Mouse (Mus musculus) hindbrain, postnatal 0 days (tissue): ENCODE data around the gene Psmb11. TPM values are rescaled to one million over a fixed set of nuclear protein-coding genes. Genes with fewer than 3 reads are reported as not detected.
"Not testable (repeated sequence)": the region's sequence is repeated elsewhere in the genome, so short reads cannot be mapped to it uniquely, and the experiment has no call there.

Experiments used
- ATAC-seq: fragments of 200-750 bp; cut with Nextera tagmentation; 2 replicates; pipeline ENCODE4 v1.8.0; 2017; ENCODE audit warnings: mild to moderate bottlenecking, moderate TSS enrichment, moderate library complexity
- DNase-seq: peaks from one replicate; pipeline ENCODE4 v3.0.0-alpha.2; 2015; ENCODE audit warnings: low spot score
- H3K27ac ChIP-seq: fragments of 300-500 bp; sonication (generic); 2 replicates; pipeline ENCODE4 v1.5.1; 2014; ENCODE audit warnings: mild to moderate bottlenecking
- H3K27me3 ChIP-seq: fragments of 300-500 bp; sonication (generic); 2 replicates; pipeline ENCODE4 v1.6.1; 2014; ENCODE audit warnings: low read length, mixed read lengths; ENCODE audit not compliant: insufficient read depth
- H3K36me3 ChIP-seq: fragments of 300-500 bp; sonication (generic); 2 replicates; pipeline ENCODE4 v1.6.1; 2014; ENCODE audit warnings: low read length, mixed read lengths; ENCODE audit not compliant: insufficient read depth
- H3K4me1 ChIP-seq: fragments of 300-500 bp; sonication (generic); 2 replicates; pipeline ENCODE4 v1.6.1; 2014; ENCODE audit warnings: antibody characterized with exemption, low read length, mixed read lengths; ENCODE audit not compliant: insufficient read depth
- H3K4me2 ChIP-seq: fragments of 300-500 bp; sonication (generic); 2 replicates; pipeline ENCODE4 v1.6.1; 2014; ENCODE audit warnings: low read depth, mild to moderate bottlenecking, low read length, moderate library complexity, mixed read lengths
- H3K4me3 ChIP-seq: fragments of 300-500 bp; sonication (generic); 2 replicates; pipeline ENCODE4 v1.5.1; 2014; ENCODE audit warnings: low read length
- H3K9ac ChIP-seq: fragments of 300-500 bp; sonication (generic); replicated peaks from 2 replicates; pipeline ENCODE4 v1.6.1; 2014; ENCODE audit warnings: mild to moderate bottlenecking, low read length, moderate library complexity, mixed read lengths
- H3K9me3 ChIP-seq: fragments of 300-500 bp; sonication (generic); 2 replicates; pipeline ENCODE4 v1.6.1; 2016; ENCODE audit warnings: low read length, mixed read lengths
- CTCF ChIP-seq: IDR thresholded peaks from 2 replicates; pipeline ENCODE4 v1.5.1; 2016; ENCODE audit warnings: antibody characterized with exemption, control low read depth, low read depth
- WGBS: fragments of 180-500 bp; shearing (Covaris S2); extraction: QIAGEN DNeasy Blood & Tissue Kit; methylation state at CpG from one replicate; pipeline ENCODE4 v1.1.7; 2014; 5-methylcytosine and 5-hydroxymethylcytosine counted together
- polyA plus RNA-seq: library from polyadenylated mRNA; unstranded; fragments of >200 nt; fragmentation: Nextera tagmentation; extraction: Ambion mirVana; gene quantifications from 2 replicates; pipeline ENCODE4 v1.2.1, GENCODE M21; 2015
- total RNA-seq: library from RNA; depleted of rRNA; stranded (reverse); fragments of >200 nt; gene quantifications from 2 replicates; pipeline ENCODE4 v1.2.3, GENCODE M21; 2014

Psmb11 gene
- total and polyA plus RNA-seq, 2 experiments from 2014 or later, result 0.05 to 0.21 TPM

- Histone ChIP-seq H3K4me2 (peak overlapping the region; percentile 53), H3K4me3 (peak overlapping the region; percentile 57), H3K9me3 (no peaks in the 10 kb centered on the region), H3K4me1 (no peaks in the 10 kb centered on the region), H3K36me3 (no peaks in the 10 kb centered on the region), H3K27me3 (no peaks in the 10 kb centered on the region), H3K27ac (peak overlapping the region; percentile 93), H3K9ac (peak overlapping the region; percentile 67)
- DNase-seq (peak; percentile 99), ATAC-seq (peak; percentile 99)
- WGBS, result under 1% methylated on average over 46 of the region's 46 CpGs
- TF ChIP-seq CTCF, result peak; percentile 32; the same call in 1 of the 2 replicates
Measured at GRCm38 (mm10) chr14:54603038-54603654, 18.1 kb upstream of the Psmb11 start.

- no peaks in the 10 kb centered on the region for H3K36me3 ChIP-seq
- no peak overlapping the region; the same call in 1 of the 2 replicates for H3K9ac ChIP-seq
- no peaks in the 10 kb centered on the region for H3K9me3 ChIP-seq
- no peaks in the 10 kb centered on the region for H3K4me1 ChIP-seq
- WGBS, result 80% methylated on average over 8 of the region's 8 CpGs
- DNase-seq, result no peak
- no peaks in the 10 kb centered on the region for H3K27me3 ChIP-seq
- ATAC-seq, result no peak
- H3K4me2 ChIP-seq, result peak overlapping the region; percentile 53
- H3K27ac ChIP-seq, result peak overlapping the region; percentile 93
- H3K4me3 ChIP-seq, result peak overlapping the region; percentile 57
- no peak for TF ChIP-seq CTCF
Measured at GRCm38 (mm10) chr14:54603686-54604085, 17.5 kb upstream of the Psmb11 start.

- Histone ChIP-seq H3K4me3 (peak within 1 kb of the TSS; percentile 40), H3K9me3 (no peaks in the 10 kb centered on the region), H3K9ac (peak within 1 kb of the TSS; percentile 52), H3K4me2 (peak within 1 kb of the TSS; percentile 69), H3K4me1 (no peaks in the 10 kb centered on the region), H3K27ac (peak within 1 kb of the TSS; percentile 81), H3K27me3 (no peaks in the 10 kb centered on the region), H3K36me3 (no peaks in the 10 kb centered on the region)
- no peak for TF ChIP-seq CTCF
- ATAC-seq (peak; percentile 27; the same call in 1 of the 2 replicates), DNase-seq (peak; percentile 85)
- 4% methylated on average over 34 of the region's 39 CpGs for WGBS
Measured at GRCm38 (mm10) chr14:54605752-54606321, 15.4 kb upstream of the Psmb11 start, which contains the start of gene 4931414P19Rik. Gene 4931414P19Rik, minus strand, starts transcription at chr14:54605993.

GRCm38 (mm10) chr14:54607226-54607625, 14.0 kb upstream of the Psmb11 start:
- no peak for TF ChIP-seq CTCF
- Histone ChIP-seq H3K9me3 (no peaks in the 10 kb centered on the region), H3K9ac (no peak overlapping the region), H3K4me1 (no peaks in the 10 kb centered on the region), H3K4me2 (no peak overlapping the region), H3K27me3 (no peaks in the 10 kb centered on the region), H3K27ac (no peak overlapping the region), H3K4me3 (no peak overlapping the region), H3K36me3 (no peaks in the 10 kb centered on the region; the same call in 1 of the 2 replicates)
- 38% methylated on average over 8 of the region's 8 CpGs for WGBS
- DNase-seq (no peak), ATAC-seq (no peak)

GRCm38 (mm10) chr14:54609245-54609644, 12.0 kb upstream of the Psmb11 start:
- no peak overlapping the region for H3K9ac ChIP-seq
- H3K36me3 ChIP-seq, result peaks cover 11% of the 10 kb centered on the region
- no peaks in the 10 kb centered on the region for H3K4me1 ChIP-seq
- no peak overlapping the region for H3K4me3 ChIP-seq
- no peak for TF ChIP-seq CTCF
- no peaks in the 10 kb centered on the region for H3K9me3 ChIP-seq
- 63% methylated on average over 4 of the region's 4 CpGs for WGBS
- H3K27ac ChIP-seq, result no peak overlapping the region
- no peak overlapping the region for H3K4me2 ChIP-seq
- H3K27me3 ChIP-seq, result no peaks in the 10 kb centered on the region
- ATAC-seq (no peak), DNase-seq (no peak)

- DNase-seq (peak; percentile 62), ATAC-seq (no peak)
- Histone ChIP-seq H3K36me3 (peaks cover 12% of the 10 kb centered on the region), H3K9me3 (no peaks in the 10 kb centered on the region), H3K27ac (no peak overlapping the region), H3K4me2 (no peak overlapping the region), H3K9ac (no peak overlapping the region), H3K4me3 (no peak overlapping the region), H3K4me1 (no peaks in the 10 kb centered on the region), H3K27me3 (no peaks in the 10 kb centered on the region)
- TF ChIP-seq CTCF, result peak; percentile 62
- 78% methylated on average over 4 of the region's 4 CpGs for WGBS
Measured at GRCm38 (mm10) chr14:54609962-54610361, 11.3 kb upstream of the Psmb11 start.

- Histone ChIP-seq H3K9ac (no peak overlapping the region), H3K27ac (no peak overlapping the region), H3K4me1 (no peaks in the 10 kb centered on the region), H3K36me3 (peaks cover 15% of the 10 kb centered on the region), H3K4me3 (no peak overlapping the region), H3K27me3 (no peaks in the 10 kb centered on the region), H3K9me3 (no peaks in the 10 kb centered on the region), H3K4me2 (no peak overlapping the region)
- DNase-seq, result no peak
- TF ChIP-seq CTCF, result no peak
- ATAC-seq, result no peak
- WGBS, result 82% methylated on average over 6 of the region's 6 CpGs
Measured at GRCm38 (mm10) chr14:54610648-54611047, 10.6 kb upstream of the Psmb11 start.

GRCm38 (mm10) chr14:54614130-54614529, 7.1 kb upstream of the Psmb11 start:
- ATAC-seq, H3K4me1 ChIP-seq: not testable (repeated sequence)

More at GRCm38 (mm10) chr14:54614130-54614529, 7.1 kb upstream of the Psmb11 start:
- H3K27me3 ChIP-seq, H3K27ac ChIP-seq, H3K9me3 ChIP-seq, DNase-seq, H3K4me3 ChIP-seq, H3K4me2 ChIP-seq, H3K9ac ChIP-seq: not testable (repeated sequence)
- peaks cover 15% of the 10 kb centered on the region for H3K36me3 ChIP-seq
- 92% methylated on average over 12 of the region's 16 CpGs for WGBS
